Mouse (Mus musculus): ENCODE results near the gene Ddr2.

DNA sequence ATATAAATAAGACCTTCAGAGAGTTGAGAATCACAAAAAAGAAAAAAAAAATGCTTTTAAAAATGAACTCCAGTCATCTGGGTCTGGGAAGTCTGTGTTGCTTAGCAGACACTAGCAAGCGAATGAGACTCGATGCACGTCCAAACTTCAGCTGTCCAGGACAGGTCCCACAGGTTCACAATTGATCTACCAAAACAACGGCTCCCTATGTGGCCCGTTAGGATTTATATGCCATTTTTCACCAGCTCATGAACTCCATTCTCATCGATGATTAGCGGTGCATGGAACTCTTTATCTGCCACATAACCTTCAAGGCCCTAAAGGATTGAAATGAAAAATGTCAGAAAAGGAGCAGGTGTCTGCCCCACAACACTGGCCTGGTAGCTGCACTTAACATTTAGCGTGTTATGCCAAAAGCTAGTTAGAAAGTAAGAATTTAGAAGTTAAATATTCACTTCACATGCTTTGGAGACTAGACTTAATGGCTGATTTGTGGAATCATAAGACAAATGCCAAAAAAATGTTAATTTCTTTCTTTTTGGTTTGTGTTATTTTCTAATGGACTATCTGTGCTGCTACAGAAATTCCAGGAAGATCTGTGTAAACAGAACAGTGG lies 31.8 kb upstream of the Ddr2 start:
- TF ChIP-seq POU5F1 (IDR thresholded peaks at IDR 0.05; ENCODE audit: borderline replicate concordance, low read length) (no peak), CTCF (conservative IDR thresholded peaks at IDR 0.05; ENCODE audit: low read length) (no peak), NANOG (IDR thresholded peaks at IDR 0.05; ENCODE audit: borderline replicate concordance, low read length) (no peak)
